Mouse (Mus musculus) stomach, embryonic 16.5 days (tissue): ENCODE measurements around the gene Tnfrsf14. TPM values are rescaled to one million over a fixed set of nuclear protein-coding genes. Genes with fewer than 3 reads are reported as not detected.

ENCODE experiments used
- ATAC-seq: fragments of 200-750 bp; cut with Nextera tagmentation; 2 replicates; pipeline ENCODE4 v1.8.0; 2017; ENCODE audit warnings: moderate number of reproducible peaks, moderate TSS enrichment; ENCODE audit not compliant: insufficient read depth, low FRiP score
- H3K27ac ChIP-seq: fragments of 300-500 bp; sonication (generic); 2 replicates; pipeline ENCODE4 v1.5.1; 2014; ENCODE audit warnings: low read length
- H3K27me3 ChIP-seq: fragments of 300-500 bp; sonication (generic); 2 replicates; pipeline ENCODE4 v1.6.1; 2014; ENCODE audit warnings: low read length, control low read depth, mixed read lengths; ENCODE audit not compliant: control insufficient read depth, insufficient read depth
- H3K36me3 ChIP-seq: fragments of 300-500 bp; sonication (generic); 2 replicates; pipeline ENCODE4 v1.6.1; 2014; ENCODE audit warnings: low read length; ENCODE audit not compliant: control insufficient read depth, insufficient read depth
- H3K4me1 ChIP-seq: fragments of 300-500 bp; sonication (generic); 2 replicates; pipeline ENCODE4 v1.6.1; 2014; ENCODE audit warnings: low read length, control low read depth, mixed read lengths; ENCODE audit not compliant: control insufficient read depth, insufficient read depth
- H3K4me2 ChIP-seq: fragments of 300-500 bp; sonication (generic); 2 replicates; pipeline ENCODE4 v1.6.1; 2014; ENCODE audit warnings: low read depth, low read length, mixed read lengths
- H3K4me3 ChIP-seq: fragments of 300-500 bp; sonication (generic); replicated peaks from 2 replicates; pipeline ENCODE4 v1.5.1; 2014; ENCODE audit warnings: mild to moderate bottlenecking, low read length
- H3K9ac ChIP-seq: fragments of 300-500 bp; sonication (generic); 2 replicates; pipeline ENCODE4 v1.6.1; 2014; ENCODE audit warnings: low read length
- H3K9me3 ChIP-seq: fragments of 300-500 bp; sonication (generic); replicated peaks from 2 replicates; pipeline ENCODE4 v1.6.1; 2016; ENCODE audit warnings: low read length, control low read depth; ENCODE audit not compliant: control insufficient read depth
- WGBS: fragments of 180-500 bp; shearing (Covaris S2); extraction: QIAGEN DNeasy Blood & Tissue Kit; methylation state at CpG from one replicate; pipeline ENCODE4 v1.1.7; 2014; 5-methylcytosine and 5-hydroxymethylcytosine counted together
- polyA plus RNA-seq: library from polyadenylated mRNA; unstranded; fragments of >200 nt; fragmentation: Nextera tagmentation; extraction: Ambion mirVana; gene quantifications from 2 replicates; pipeline ENCODE4 v1.2.1, GENCODE M21; 2015

The Tnfrsf14 gene
- polyA plus RNA-seq, result 4.3 and 4.6 TPM in 2 replicates

DNA sequence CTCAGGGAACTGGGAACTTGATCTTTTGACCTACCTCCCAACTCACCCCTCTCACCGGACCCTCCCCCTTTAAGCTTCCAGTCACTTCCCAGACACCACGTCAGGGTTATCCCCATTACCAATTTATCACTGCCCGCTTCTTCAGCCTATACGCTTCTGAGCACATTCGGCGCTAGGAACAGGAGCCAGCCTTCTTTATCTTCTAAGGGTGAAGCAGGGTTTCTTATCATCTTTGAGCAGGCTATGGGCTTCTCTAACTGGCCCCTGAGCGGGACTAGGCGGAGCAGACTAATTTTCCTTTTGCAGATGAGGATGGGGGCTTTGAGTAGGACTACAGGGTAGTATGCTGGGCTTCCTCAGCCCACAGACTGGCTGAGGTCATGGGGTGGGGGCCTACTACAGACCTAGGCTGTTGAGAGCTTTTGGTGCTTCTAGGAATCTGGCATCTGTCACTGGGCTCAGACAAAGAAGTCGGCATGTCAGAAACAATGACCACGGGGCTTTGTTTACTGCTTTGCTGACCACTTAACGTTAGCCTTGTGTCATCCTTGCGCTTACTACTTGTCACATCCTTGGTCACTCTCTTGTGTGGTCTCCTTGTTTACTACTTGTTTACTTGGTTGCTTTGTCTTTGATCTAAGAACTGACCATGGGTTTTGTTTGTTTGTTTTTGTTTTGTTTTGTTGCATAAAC is at the start of gene Tnfrsf14:
Gene Tnfrsf14, minus strand, starts transcription at position 169 of the 693 bp plus-strand sequence.
- 32% methylated on average over 12 of the region's 12 CpGs for WGBS
- H3K27me3 ChIP-seq, result no peaks in the 10 kb centered on the region
- peaks cover 13% of the 10 kb centered on the region for H3K4me1 ChIP-seq
- peak within 1 kb of the TSS; percentile 74 for H3K27ac ChIP-seq
- H3K9ac ChIP-seq, result peak within 1 kb of the TSS; percentile 60
- H3K4me2 ChIP-seq, result peak within 1 kb of the TSS; percentile 50
- ATAC-seq, result 0 out of 2 replicates have a peak, but pooled peaks have one; percentile 39
- no peaks in the 10 kb centered on the region for H3K36me3 ChIP-seq
- H3K4me3 ChIP-seq, result peak within 1 kb of the TSS; percentile 39
- no peaks in the 10 kb centered on the region for H3K9me3 ChIP-seq

- ATAC-seq, result no peak
- Histone ChIP-seq H3K36me3 (peaks cover 55% of the 10 kb centered on the region), H3K4me2 (no peak overlapping the region), H3K9me3 (no peaks in the 10 kb centered on the region), H3K27me3 (no peaks in the 10 kb centered on the region), H3K27ac (no peak overlapping the region), H3K4me3 (no peak overlapping the region), H3K9ac (no peak overlapping the region), H3K4me1 (no peaks in the 10 kb centered on the region)
- 87% methylated on average over 11 of the region's 11 CpGs for WGBS
Observed at GRCm38 (mm10) chr4:154974163-154974611, 45.8 kb upstream of the Tnfrsf14 start.

- Histone ChIP-seq H3K4me2 (no peak overlapping the region), H3K4me1 (no peaks in the 10 kb centered on the region), H3K36me3 (peaks cover 44% of the 10 kb centered on the region), H3K9ac (no peak overlapping the region), H3K27ac (peak overlapping the region; percentile 32; the same call in 1 of the 2 replicates), H3K27me3 (no peaks in the 10 kb centered on the region), H3K4me3 (no peak overlapping the region), H3K9me3 (no peaks in the 10 kb centered on the region)
- ATAC-seq, result no peak
- 96% methylated on average over 12 of the region's 12 CpGs for WGBS
Observed at GRCm38 (mm10) chr4:154972546-154972945, 44.2 kb upstream of the Tnfrsf14 start.

GRCm38 (mm10) chr4:154967173-154967572 is 38.8 kb upstream of the Tnfrsf14 start:
- Histone ChIP-seq H3K4me1 (peaks cover 23% of the 10 kb centered on the region), H3K9ac (no peak overlapping the region), H3K9me3 (no peaks in the 10 kb centered on the region), H3K4me2 (no peak overlapping the region), H3K27ac (no peak overlapping the region), H3K27me3 (peaks cover 11% of the 10 kb centered on the region), H3K36me3 (peaks cover 21% of the 10 kb centered on the region), H3K4me3 (no peak overlapping the region)
- no peak for ATAC-seq
- WGBS, result 67% methylated on average over 5 of the region's 5 CpGs

DNA sequence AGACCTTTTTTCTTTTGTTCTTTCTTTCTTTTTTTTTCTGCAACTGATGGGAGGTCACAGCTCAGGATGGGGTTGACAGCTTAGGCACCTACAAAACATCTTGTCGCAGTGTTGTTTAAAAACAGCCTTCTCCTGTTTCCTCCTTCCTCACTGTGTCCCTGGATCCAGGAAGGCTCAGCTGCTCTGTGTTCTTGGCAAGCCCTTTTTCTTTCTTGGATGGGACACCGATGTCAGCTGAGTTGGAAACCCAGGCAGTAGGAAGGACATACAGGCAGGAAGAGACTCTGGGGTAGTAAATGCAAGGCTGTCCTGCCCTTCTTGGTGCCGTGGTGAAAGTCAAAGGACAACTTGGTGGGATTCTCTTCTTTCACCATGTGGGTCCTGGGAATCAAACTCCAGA is 37.5 kb upstream of the Tnfrsf14 start:
- no peak for ATAC-seq
- Histone ChIP-seq H3K27ac (no peak overlapping the region), H3K27me3 (peaks cover 24% of the 10 kb centered on the region), H3K4me3 (no peak overlapping the region), H3K36me3 (peaks cover 9% of the 10 kb centered on the region), H3K4me1 (peaks cover 35% of the 10 kb centered on the region), H3K9ac (no peak overlapping the region; the same call in 1 of the 2 replicates), H3K4me2 (no peak overlapping the region), H3K9me3 (no peaks in the 10 kb centered on the region)
- WGBS, result 77% methylated on average over 3 of the region's 3 CpGs

DNA sequence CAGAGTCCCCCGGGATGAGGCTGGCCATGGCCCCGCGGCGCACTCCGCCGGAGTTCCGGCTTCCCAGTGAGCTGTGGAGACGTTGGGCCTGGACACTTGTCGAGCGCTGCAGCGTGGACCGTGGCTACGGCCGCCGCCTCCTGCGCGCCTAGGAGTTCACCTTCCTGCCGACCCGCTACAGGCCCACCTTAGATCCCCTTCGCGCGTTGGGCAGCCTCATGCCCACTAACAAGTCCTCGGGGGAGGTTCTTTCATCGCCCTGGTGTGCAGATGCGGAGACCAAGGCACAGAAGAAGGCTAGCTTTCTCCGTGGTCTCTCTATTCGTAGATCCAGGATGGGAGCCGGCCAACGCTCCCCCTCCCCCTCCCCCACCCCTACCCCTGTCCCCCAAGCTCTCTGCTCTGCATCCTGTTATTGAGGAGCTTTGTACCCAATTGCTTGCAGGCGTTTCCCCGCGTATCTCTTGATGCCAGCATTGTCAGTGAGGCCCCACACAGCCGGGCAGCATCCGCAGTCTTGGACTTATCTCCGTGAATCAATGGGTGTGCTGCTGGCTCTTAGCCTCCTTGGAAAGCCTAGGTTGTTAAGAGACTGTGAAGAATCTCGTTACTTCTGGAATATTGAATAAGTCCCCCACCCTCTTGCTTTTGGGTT is 36.3 kb upstream of the Tnfrsf14 start:
- H3K4me2 ChIP-seq, result peak overlapping the region; percentile 71
- ATAC-seq, result no peak
- H3K9me3 ChIP-seq, result no peaks in the 10 kb centered on the region
- H3K4me3 ChIP-seq, result peak overlapping the region; percentile 86
- no peaks in the 10 kb centered on the region for H3K36me3 ChIP-seq
- peak overlapping the region; percentile 88 for H3K9ac ChIP-seq
- H3K27ac ChIP-seq, result peak overlapping the region; percentile 89
- H3K4me1 ChIP-seq, result peaks cover 43% of the 10 kb centered on the region
- peaks cover 36% of the 10 kb centered on the region for H3K27me3 ChIP-seq
- under 1% methylated on average over 32 of the region's 36 CpGs for WGBS

DNA sequence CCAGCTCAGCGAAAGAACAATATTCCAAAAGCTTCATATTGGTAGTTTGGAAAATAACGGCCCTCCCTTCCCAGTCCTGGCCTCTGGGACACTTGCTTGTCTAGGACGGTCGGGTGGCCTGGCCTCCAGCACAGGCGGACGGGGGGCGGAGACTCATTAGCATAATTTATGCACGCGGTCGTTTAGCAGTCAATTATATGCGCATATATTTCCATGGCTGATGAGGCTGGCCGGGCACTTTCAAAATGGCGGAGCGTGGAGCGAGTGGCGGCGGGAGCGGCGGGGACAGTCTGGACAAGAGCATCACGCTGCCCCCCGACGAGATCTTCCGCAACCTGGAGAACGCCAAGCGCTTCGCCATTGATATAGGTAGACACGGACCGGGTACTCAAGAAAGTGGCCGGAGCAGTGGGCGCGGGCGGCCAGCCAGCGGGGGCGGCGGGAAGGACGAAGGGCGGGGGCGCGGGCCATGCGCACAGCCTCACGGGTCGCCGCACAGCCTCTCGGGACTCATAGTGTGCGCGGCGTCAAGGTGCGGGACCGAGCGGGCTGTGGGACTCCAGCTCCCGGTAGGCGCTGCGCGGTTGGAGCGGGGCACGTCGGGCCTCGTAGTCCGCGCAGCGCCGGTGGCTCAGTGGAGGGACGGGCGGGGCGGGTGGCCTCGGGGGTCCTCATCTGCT is 35.7 kb upstream of the Tnfrsf14 start, which contains the start of gene Pank4:
Gene Pank4, plus strand, starts transcription at position 223 of the 680 bp plus-strand sequence.
- no peaks in the 10 kb centered on the region for H3K9me3 ChIP-seq
- H3K27me3 ChIP-seq, result peaks cover 42% of the 10 kb centered on the region
- H3K9ac ChIP-seq, result peak within 1 kb of the TSS; percentile 88
- under 1% methylated on average over 66 of the region's 66 CpGs for WGBS
- peak within 1 kb of the TSS; percentile 71 for H3K4me2 ChIP-seq
- H3K36me3 ChIP-seq, result no peaks in the 10 kb centered on the region
- H3K4me1 ChIP-seq, result peaks cover 43% of the 10 kb centered on the region
- H3K27ac ChIP-seq, result peak within 1 kb of the TSS; percentile 89
- ATAC-seq, result peak; percentile 96
- H3K4me3 ChIP-seq, result peak within 1 kb of the TSS; percentile 86

DNA sequence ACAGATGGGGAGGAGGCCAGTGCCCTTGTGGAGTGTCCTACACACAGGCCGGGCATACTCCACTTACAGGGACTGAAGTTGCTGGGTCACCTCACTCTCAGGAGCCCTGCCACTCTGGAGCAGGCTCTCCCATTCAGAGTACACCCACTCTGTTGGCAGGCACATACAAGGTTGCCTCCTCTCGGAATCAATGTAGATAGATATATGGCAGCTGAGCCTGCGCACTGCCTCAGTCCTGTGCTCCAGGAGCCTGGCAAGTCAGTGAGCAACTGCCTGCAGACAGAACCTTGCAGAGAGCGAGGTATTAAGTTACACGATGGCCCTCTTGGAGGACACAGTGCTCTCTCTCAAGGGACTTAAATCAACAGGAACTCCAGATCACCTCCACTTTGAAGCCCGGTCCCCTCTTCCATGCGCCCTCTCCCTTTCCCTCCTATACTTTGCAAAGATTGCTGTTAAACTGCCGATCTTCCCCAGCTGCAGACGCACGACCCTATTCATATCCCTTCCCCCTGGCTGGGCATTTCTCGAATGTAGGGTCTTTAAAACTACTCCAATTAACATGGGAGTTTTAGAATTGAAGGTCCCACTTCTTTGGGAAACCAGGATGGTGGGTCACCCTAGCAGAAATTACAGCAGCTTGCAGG is 35.0 kb upstream of the Tnfrsf14 start:
- H3K4me1 ChIP-seq, result peaks cover 44% of the 10 kb centered on the region
- H3K9ac ChIP-seq, result peak overlapping the region; percentile 88
- 40% methylated on average over 11 of the region's 11 CpGs for WGBS
- H3K36me3 ChIP-seq, result no peaks in the 10 kb centered on the region
- H3K9me3 ChIP-seq, result no peaks in the 10 kb centered on the region
- no peak overlapping the region for H3K27ac ChIP-seq
- no peak for ATAC-seq
- peaks cover 50% of the 10 kb centered on the region for H3K27me3 ChIP-seq
- H3K4me2 ChIP-seq, result peak overlapping the region; percentile 71
- peak overlapping the region; percentile 86 for H3K4me3 ChIP-seq
